Mouse (Mus musculus) hindbrain, embryonic 15.5 days (tissue): ENCODE measurements at regions not wholly inside any gene's neighbourhood (a gene's known extent, or its start where the extent isn't known, plus 50 kb on each side); places are given as distances from the start of the nearest gene placed in this dataset.

Experiments
- ATAC-seq: fragments of 200-750 bp; cut with Nextera tagmentation; 2 replicates; pipeline ENCODE4 v1.8.0; 2017; ENCODE audit warnings: low read depth, moderate number of reproducible peaks, moderate TSS enrichment; ENCODE audit not compliant: low FRiP score
- H3K27ac ChIP-seq: fragments of 300-500 bp; sonication (generic); replicated peaks from 2 replicates; pipeline ENCODE4 v1.5.1; 2015; ENCODE audit warnings: mild to moderate bottlenecking, inconsistent platforms
- H3K27me3 ChIP-seq: fragments of 300-500 bp; sonication (generic); 2 replicates; pipeline ENCODE4 v1.6.1; 2015; ENCODE audit warnings: control low read depth, inconsistent platforms
- H3K36me3 ChIP-seq: fragments of 300-500 bp; sonication (generic); 2 replicates; pipeline ENCODE4 v1.6.1; 2015; ENCODE audit warnings: control low read depth, inconsistent platforms
- H3K4me1 ChIP-seq: fragments of 300-500 bp; sonication (generic); replicated peaks from 2 replicates; pipeline ENCODE4 v1.6.1; 2015; ENCODE audit warnings: control low read depth, inconsistent platforms
- H3K4me2 ChIP-seq: fragments of 300-500 bp; sonication (generic); 2 replicates; pipeline ENCODE4 v1.6.1; 2015; ENCODE audit warnings: moderate library complexity, mild to moderate bottlenecking, inconsistent platforms
- H3K4me3 ChIP-seq: fragments of 300-500 bp; sonication (generic); 2 replicates; pipeline ENCODE4 v1.5.1; 2015; ENCODE audit warnings: mild to moderate bottlenecking, inconsistent platforms
- H3K9ac ChIP-seq: fragments of 300-500 bp; sonication (generic); 2 replicates; pipeline ENCODE4 v1.6.1; 2015; ENCODE audit warnings: inconsistent platforms
- H3K9me3 ChIP-seq: fragments of 300-500 bp; sonication (generic); 2 replicates; pipeline ENCODE4 v1.6.1; 2016; ENCODE audit warnings: control low read depth, inconsistent platforms
- WGBS: fragments of 180-500 bp; shearing (Covaris S2); methylation state at CpG from one replicate; pipeline ENCODE4 v1.1.7; 2015; 5-methylcytosine and 5-hydroxymethylcytosine counted together

DNA sequence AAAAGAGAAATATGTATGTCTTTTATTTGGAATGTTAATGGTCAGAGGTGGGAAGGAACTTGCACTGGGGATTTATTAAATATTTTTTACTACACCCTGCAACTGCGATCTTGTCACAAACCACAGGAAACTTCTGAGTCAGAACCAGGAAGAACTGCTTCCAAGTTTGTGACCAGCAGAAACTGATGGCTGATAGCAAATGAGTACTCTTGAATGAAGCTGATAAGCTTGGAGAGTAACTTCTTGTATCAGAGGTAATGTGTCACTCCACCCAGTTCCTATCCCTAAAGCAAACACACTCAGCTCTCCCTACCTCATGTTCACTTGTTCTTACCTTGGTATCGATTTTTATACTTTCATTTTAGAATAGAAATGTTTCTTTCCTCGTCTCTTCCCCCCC lies 76.0 kb upstream of the Thpo start:
- Histone ChIP-seq H3K4me1 (no peaks in the 10 kb centered on the region), H3K9ac (no peak overlapping the region), H3K9me3 (no peaks in the 10 kb centered on the region), H3K27ac (no peak overlapping the region), H3K4me3 (no peak overlapping the region), H3K36me3 (no peaks in the 10 kb centered on the region), H3K27me3 (no peaks in the 10 kb centered on the region), H3K4me2 (no peak overlapping the region)
- 93% methylated on average over 3 of the region's 3 CpGs for WGBS
- ATAC-seq: no peak

DNA sequence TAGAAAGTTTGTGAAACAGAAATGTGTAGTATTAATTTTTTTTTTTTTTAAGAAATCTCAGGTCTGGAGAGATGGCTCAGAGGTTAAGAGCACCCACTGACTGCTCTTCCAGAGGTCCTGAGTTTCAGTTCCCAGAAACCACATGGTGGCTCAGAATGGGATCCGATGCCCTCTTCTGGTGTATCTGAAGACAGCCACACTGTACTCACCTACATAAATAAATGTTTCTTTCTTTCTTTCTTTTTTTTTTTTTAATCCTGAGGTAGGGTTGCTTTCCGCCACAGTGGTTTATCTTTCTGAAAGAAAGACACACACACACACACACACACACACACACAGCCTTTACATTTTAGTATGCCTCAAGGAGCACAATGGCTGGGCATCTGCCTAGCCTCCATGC lies 74.0 kb upstream of the Thpo start:
- no peaks in the 10 kb centered on the region for H3K36me3 ChIP-seq
- no peaks in the 10 kb centered on the region for H3K27me3 ChIP-seq
- WGBS: 87% methylated on average over 2 of the region's 2 CpGs
- ATAC-seq: no peak
- H3K4me2 ChIP-seq: no peak overlapping the region
- H3K4me1 ChIP-seq: peaks cover 11% of the 10 kb centered on the region
- no peak overlapping the region for H3K9ac ChIP-seq
- no peak overlapping the region for H3K4me3 ChIP-seq
- no peaks in the 10 kb centered on the region for H3K9me3 ChIP-seq
- no peak overlapping the region for H3K27ac ChIP-seq

DNA sequence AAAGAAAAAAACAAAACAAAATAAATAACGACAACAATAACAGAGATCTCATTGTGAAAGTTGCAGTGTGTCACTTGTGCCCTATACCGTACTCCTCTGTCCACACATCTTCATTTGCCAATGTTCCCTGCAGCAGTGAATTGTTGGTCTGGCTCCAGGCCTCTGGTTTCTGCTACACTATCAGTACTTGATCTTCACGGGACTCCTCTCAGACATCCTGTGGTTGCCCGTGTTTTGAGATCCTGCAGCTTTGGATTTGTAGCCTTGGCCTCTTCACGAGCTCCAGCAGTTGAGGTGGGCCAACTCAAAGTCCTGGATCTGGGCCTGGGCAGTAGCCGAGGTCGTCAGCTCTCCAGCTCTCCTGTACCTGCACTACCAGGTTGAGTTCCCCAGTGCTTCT lies 72.4 kb upstream of the Thpo start:
- Histone ChIP-seq H3K4me3 (no peak overlapping the region), H3K4me1 (peaks cover 11% of the 10 kb centered on the region), H3K4me2 (no peak overlapping the region), H3K9ac (no peak overlapping the region), H3K27me3 (no peaks in the 10 kb centered on the region), H3K27ac (no peak overlapping the region), H3K36me3 (no peaks in the 10 kb centered on the region), H3K9me3 (no peaks in the 10 kb centered on the region)
- WGBS: 93% methylated on average over 7 of the region's 7 CpGs
- no peak for ATAC-seq

DNA sequence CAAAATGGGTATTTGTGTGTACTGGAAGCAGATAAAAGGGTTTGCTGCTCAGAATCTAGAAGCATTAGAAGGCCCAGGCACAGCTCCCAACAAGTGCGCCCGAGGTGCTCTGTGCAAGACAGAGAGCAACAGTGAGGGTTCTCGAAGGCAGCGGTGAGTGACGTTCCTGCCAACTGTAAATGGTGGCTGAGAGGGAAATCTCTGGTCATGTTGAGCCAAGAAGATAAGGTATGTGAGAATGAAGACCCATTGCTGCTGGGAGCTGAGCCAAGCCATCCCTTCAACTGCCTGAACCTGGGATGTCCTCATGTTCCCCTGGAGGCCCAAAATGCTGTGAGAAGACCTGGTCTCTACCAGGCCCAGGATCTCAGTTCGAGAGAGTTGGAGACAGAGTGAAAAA lies 71.5 kb upstream of the Thpo start:
- WGBS: 89% methylated on average over 6 of the region's 6 CpGs

GRCm38 (mm10) chr16:20805086-20805485 lies 70.8 kb upstream of the Thpo start:
- Histone ChIP-seq H3K9ac (0 out of 2 replicates have a peak overlapping the region, but pooled peaks have one; percentile 34), H3K27ac (peak overlapping the region; percentile 69; the same call in 1 of the 2 replicates), H3K4me3 (peak overlapping the region; percentile 40), H3K9me3 (no peaks in the 10 kb centered on the region), H3K27me3 (no peaks in the 10 kb centered on the region), H3K4me2 (peak overlapping the region; percentile 73), H3K4me1 (peaks cover 11% of the 10 kb centered on the region), H3K36me3 (no peaks in the 10 kb centered on the region)
- ATAC-seq: peak; percentile 49
- WGBS: 6% methylated on average over 6 of the region's 6 CpGs

More for the DNA sequence above, 71.5 kb upstream of the Thpo start:
- Histone ChIP-seq H3K9me3 (no peaks in the 10 kb centered on the region), H3K36me3 (no peaks in the 10 kb centered on the region), H3K4me2 (no peak overlapping the region), H3K4me3 (no peak overlapping the region), H3K4me1 (peaks cover 11% of the 10 kb centered on the region), H3K27me3 (no peaks in the 10 kb centered on the region), H3K9ac (no peak overlapping the region), H3K27ac (no peak overlapping the region)
- ATAC-seq: no peak

DNA sequence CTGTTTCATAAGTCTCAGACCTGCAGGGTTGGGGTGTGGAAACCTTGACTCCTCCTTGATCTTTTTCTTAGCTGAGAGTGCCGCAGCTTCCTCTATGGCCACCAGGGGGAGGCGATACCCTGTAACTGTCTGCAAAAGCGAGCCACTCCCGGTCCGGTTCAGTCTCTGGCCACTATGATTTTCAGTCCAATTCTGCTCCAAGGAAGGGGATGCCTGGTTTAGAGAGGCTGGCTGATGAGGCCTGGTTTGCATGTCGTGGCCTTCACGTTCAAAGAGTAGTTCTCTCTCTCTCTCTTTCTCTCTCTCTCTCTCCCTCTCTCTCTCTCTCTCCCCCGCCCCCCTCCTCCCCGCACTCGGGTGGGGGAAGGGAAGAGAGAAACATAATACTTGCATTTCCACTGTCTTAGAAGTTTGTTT lies 70.3 kb upstream of the Thpo start:
- peak overlapping the region; percentile 69 for H3K27ac ChIP-seq
- ATAC-seq: peak; percentile 82
- peak overlapping the region; percentile 40 for H3K4me3 ChIP-seq
- H3K4me2 ChIP-seq: peak overlapping the region; percentile 73
- no peaks in the 10 kb centered on the region for H3K36me3 ChIP-seq
- H3K9ac ChIP-seq: peak overlapping the region; percentile 34; the same call in 1 of the 2 replicates
- 1% methylated on average over 8 of the region's 10 CpGs for WGBS
- H3K27me3 ChIP-seq: no peaks in the 10 kb centered on the region
- no peaks in the 10 kb centered on the region for H3K9me3 ChIP-seq
- peaks cover 11% of the 10 kb centered on the region for H3K4me1 ChIP-seq

- peaks cover 11% of the 10 kb centered on the region for H3K4me1 ChIP-seq
- no peak overlapping the region for H3K9ac ChIP-seq
- H3K4me3 ChIP-seq: no peak overlapping the region
- WGBS: 67% methylated on average over 7 of the region's 7 CpGs
- no peak overlapping the region for H3K4me2 ChIP-seq
- no peaks in the 10 kb centered on the region for H3K27me3 ChIP-seq
- no peaks in the 10 kb centered on the region for H3K36me3 ChIP-seq
- ATAC-seq: peak; percentile 47; the same call in 1 of the 2 replicates
- H3K27ac ChIP-seq: no peak overlapping the region
- no peaks in the 10 kb centered on the region for H3K9me3 ChIP-seq
Measured at GRCm38 (mm10) chr16:20803278-20803930, 69.1 kb upstream of the Thpo start.

GRCm38 (mm10) chr16:20802724-20803123 lies 68.4 kb upstream of the Thpo start:
- no peak for ATAC-seq
- H3K4me3 ChIP-seq: no peak overlapping the region
- WGBS: 95% methylated on average over 6 of the region's 6 CpGs
- H3K27ac ChIP-seq: no peak overlapping the region
- H3K36me3 ChIP-seq: no peaks in the 10 kb centered on the region
- H3K4me1 ChIP-seq: peaks cover 11% of the 10 kb centered on the region
- no peaks in the 10 kb centered on the region for H3K27me3 ChIP-seq
- no peaks in the 10 kb centered on the region for H3K9me3 ChIP-seq
- H3K4me2 ChIP-seq: no peak overlapping the region
- no peak overlapping the region for H3K9ac ChIP-seq

DNA sequence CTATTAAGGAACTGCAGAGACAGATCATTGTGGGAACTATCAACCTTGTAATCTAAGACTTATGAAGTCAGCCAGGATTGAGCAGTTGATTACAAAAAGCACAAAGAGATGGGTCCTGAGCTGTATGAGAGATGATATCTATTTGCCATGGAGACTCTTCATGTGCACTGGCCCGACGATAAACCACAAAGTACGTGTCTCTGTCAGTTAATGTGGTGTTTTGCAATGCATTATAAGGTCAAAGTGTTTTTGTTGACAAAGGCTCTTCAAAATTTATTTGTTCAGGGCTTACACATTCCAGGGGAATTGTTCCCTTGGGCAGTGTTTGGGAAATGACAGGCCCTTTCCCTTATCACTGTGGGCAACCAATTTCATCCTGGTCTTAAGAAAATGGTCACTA lies 65.7 kb upstream of the Thpo start:
- Histone ChIP-seq H3K4me3 (no peak overlapping the region), H3K36me3 (no peaks in the 10 kb centered on the region), H3K4me1 (peaks cover 9% of the 10 kb centered on the region), H3K9ac (no peak overlapping the region), H3K27me3 (no peaks in the 10 kb centered on the region), H3K4me2 (no peak overlapping the region), H3K9me3 (no peaks in the 10 kb centered on the region), H3K27ac (no peak overlapping the region)
- WGBS: 88% methylated on average over 3 of the region's 3 CpGs
- ATAC-seq: no peak

DNA sequence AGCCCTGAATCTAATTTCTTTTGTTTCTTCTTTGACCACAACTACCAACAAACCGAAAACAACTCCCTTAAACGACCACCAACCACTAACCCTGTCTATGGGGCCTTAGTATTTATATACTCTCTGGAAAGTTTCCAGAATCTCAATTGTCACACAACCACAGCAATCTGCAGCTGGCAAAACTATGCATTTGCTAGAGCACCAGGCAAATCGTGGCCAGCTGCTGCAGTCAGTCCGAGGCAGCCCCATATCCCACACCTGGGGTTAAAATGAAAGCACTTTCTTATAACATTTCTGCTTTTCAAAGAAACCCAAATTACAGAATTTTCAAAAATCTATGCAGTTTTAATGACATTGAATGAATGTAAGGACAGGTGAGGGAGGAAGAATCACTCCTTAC lies 63.8 kb upstream of the Thpo start:
- WGBS: 78% methylated on average over 4 of the region's 4 CpGs
- Histone ChIP-seq H3K9me3 (no peaks in the 10 kb centered on the region), H3K4me3 (no peak overlapping the region), H3K27ac (no peak overlapping the region), H3K4me2 (no peak overlapping the region), H3K27me3 (no peaks in the 10 kb centered on the region), H3K9ac (no peak overlapping the region), H3K36me3 (no peaks in the 10 kb centered on the region), H3K4me1 (no peaks in the 10 kb centered on the region)
- no peak for ATAC-seq

- Histone ChIP-seq H3K4me3 (no peak overlapping the region), H3K27ac (no peak overlapping the region), H3K36me3 (no peaks in the 10 kb centered on the region), H3K27me3 (no peaks in the 10 kb centered on the region), H3K4me1 (no peaks in the 10 kb centered on the region), H3K4me2 (no peak overlapping the region), H3K9ac (no peak overlapping the region), H3K9me3 (no peaks in the 10 kb centered on the region)
- 82% methylated on average over 1 of the region's 1 CpGs for WGBS
- no peak for ATAC-seq
Measured at GRCm38 (mm10) chr16:20794721-20795120, 60.4 kb upstream of the Thpo start.
